Mouse (Mus musculus) intestine, postnatal 0 days (tissue): ENCODE results near the gene Pid1. TPM values are rescaled to one million over a fixed set of nuclear protein-coding genes. Genes with fewer than 3 reads are reported as not detected.

Experiments used
- ATAC-seq: fragments of 200-750 bp; cut with Nextera tagmentation; 2 replicates; pipeline ENCODE4 v1.8.0; 2017; ENCODE audit warnings: mild to moderate bottlenecking, moderate TSS enrichment, moderate library complexity
- H3K27ac ChIP-seq: fragments of 300-500 bp; sonication (generic); 2 replicates; pipeline ENCODE4 v1.5.1; 2014; ENCODE audit warnings: mild to moderate bottlenecking, low read depth, low read length, moderate library complexity
- H3K27me3 ChIP-seq: fragments of 300-500 bp; sonication (generic); replicated peaks from 2 replicates; pipeline ENCODE4 v1.6.1; 2014; ENCODE audit warnings: low read length, mixed read lengths; ENCODE audit not compliant: control insufficient read depth, insufficient read depth
- H3K36me3 ChIP-seq: fragments of 300-500 bp; sonication (generic); 2 replicates; pipeline ENCODE4 v1.6.1; 2014; ENCODE audit warnings: mild to moderate bottlenecking, moderate library complexity; ENCODE audit not compliant: control insufficient read depth, insufficient read depth
- H3K4me1 ChIP-seq: fragments of 300-500 bp; sonication (generic); replicated peaks from 2 replicates; pipeline ENCODE4 v1.6.1; 2014; ENCODE audit warnings: antibody characterized with exemption, low read length, mixed read lengths; ENCODE audit not compliant: control insufficient read depth, insufficient read depth
- H3K4me2 ChIP-seq: fragments of 300-500 bp; sonication (generic); replicated peaks from 2 replicates; pipeline ENCODE4 v1.6.1; 2014; ENCODE audit warnings: low read depth, mild to moderate bottlenecking, moderate library complexity
- H3K4me3 ChIP-seq: fragments of 300-500 bp; sonication (generic); 2 replicates; pipeline ENCODE4 v1.5.1; 2014; ENCODE audit warnings: low read depth, low read length
- H3K9ac ChIP-seq: fragments of 300-500 bp; sonication (generic); 2 replicates; pipeline ENCODE4 v1.6.1; 2014; ENCODE audit warnings: mild to moderate bottlenecking, low read depth, low read length
- H3K9me3 ChIP-seq: fragments of 300-500 bp; sonication (generic); 2 replicates; pipeline ENCODE4 v1.6.1; 2016; ENCODE audit warnings: mixed run types; ENCODE audit not compliant: control insufficient read depth
- CTCF ChIP-seq: sonication (generic); IDR thresholded peaks from 2 replicates; pipeline ENCODE4 v1.5.1; 2016; ENCODE audit warnings: low read depth, mild to moderate bottlenecking, control low read depth, antibody characterized with exemption, moderate library complexity
- WGBS: fragments of 180-500 bp; shearing (Covaris S2); extraction: QIAGEN DNeasy Blood & Tissue Kit; methylation state at CpG from one replicate; pipeline ENCODE4 v1.1.7; 2014; 5-methylcytosine and 5-hydroxymethylcytosine counted together
- polyA plus RNA-seq: library from polyadenylated mRNA; unstranded; fragments of >200 nt; fragmentation: Nextera tagmentation; extraction: Ambion mirVana; gene quantifications from 2 replicates; pipeline ENCODE4 v1.2.1, GENCODE M21; 2015

The Pid1 gene
- polyA plus RNA-seq, 1 experiment from 2014 or later = 35.1 TPM

DNA sequence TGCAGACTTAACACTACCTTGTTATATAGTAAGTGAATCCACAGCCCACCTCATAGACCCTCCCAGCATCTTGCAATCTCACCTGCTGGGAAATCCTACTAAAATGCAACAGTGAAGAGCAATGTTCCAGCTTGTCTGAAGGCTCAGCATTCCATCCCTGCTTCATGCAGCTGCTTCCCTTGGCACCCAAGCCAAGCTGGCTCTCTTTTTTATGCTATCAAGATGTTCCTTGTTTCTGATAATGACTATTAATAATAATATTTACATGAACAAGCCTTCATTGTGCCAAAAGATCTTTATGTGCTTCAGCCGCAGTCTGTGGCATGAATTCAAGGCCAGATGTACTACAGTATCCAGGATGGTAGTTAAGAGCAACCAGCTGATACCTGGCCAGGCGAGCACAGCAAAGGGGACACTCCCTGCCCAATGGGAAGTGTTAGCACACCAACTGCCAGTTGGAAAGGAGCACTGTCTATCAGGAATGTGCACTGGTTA, 54.0 kb downstream of the Pid1 start:
- Histone ChIP-seq H3K36me3 (no peaks in the 10 kb centered on the region), H3K4me2 (no peak overlapping the region), H3K27ac (no peak overlapping the region), H3K4me3 (no peak overlapping the region), H3K9me3 (no peaks in the 10 kb centered on the region), H3K9ac (no peak overlapping the region), H3K27me3 (no peaks in the 10 kb centered on the region), H3K4me1 (no peaks in the 10 kb centered on the region)
- TF ChIP-seq CTCF = no peak
- ATAC-seq = no peak
- 52% methylated on average over 2 of the region's 2 CpGs for WGBS

DNA sequence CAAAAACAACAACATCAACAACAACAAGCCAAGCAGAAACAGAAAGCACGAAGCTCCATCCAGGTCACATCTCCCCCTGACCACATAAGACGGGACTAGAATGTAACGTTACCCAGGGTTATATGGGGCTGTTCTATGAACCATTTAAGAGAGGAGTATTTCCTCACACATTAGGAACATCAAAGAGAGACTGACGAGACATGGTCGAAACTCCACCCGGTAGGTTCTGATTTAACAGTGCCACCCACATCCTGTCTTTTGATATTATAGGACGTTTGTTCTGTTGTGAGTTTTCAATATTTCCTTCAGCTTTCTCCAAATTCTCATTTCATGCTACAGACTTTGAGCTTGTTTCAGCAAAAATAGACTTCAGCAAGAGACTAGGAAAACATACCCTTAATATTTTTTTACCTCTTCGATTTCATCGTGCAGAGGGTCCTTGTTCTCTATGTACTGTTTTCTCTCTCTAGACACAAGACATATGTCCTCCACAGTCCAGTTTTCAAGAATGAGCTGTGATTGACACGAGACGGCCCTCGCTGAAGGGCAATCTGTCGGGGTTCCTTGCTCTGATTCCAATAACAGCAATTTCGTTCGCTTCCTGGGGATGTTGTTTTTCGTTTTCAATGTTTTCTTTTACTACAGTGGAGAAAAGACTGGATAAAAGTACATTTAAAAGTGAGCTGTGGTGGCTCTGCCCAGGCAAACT, 58.1 kb downstream of the Pid1 start:
- H3K9ac ChIP-seq = no peak overlapping the region
- no peak overlapping the region for H3K4me3 ChIP-seq
- no peak overlapping the region for H3K27ac ChIP-seq
- H3K36me3 ChIP-seq = no peaks in the 10 kb centered on the region
- no peaks in the 10 kb centered on the region for H3K9me3 ChIP-seq
- no peak for ATAC-seq
- no peaks in the 10 kb centered on the region for H3K4me1 ChIP-seq
- H3K27me3 ChIP-seq = no peaks in the 10 kb centered on the region
- WGBS = 85% methylated on average over 16 of the region's 16 CpGs
- H3K4me2 ChIP-seq = no peak overlapping the region
- TF ChIP-seq CTCF = no peak

DNA sequence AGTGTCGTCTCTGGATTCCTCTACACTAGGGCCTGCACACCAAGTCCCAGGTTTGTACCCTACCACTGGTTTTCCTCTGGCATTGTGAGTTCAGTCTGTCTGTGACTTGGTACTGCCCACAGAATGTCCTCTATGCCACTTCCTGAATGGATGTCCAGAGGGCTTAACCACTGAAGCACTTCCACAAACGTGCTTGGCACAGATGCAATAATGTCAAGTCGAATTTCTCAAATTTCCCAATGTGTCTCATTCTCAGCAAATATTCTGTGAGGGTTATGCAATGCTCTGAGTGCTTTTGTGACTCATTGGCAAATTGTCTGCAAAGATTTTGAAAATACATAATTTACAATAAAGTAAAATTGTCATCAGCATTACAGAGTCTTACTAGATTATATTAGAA, 61.2 kb downstream of the Pid1 start:
- no peak overlapping the region for H3K4me3 ChIP-seq
- no peaks in the 10 kb centered on the region for H3K9me3 ChIP-seq
- H3K4me1 ChIP-seq = no peaks in the 10 kb centered on the region
- H3K9ac ChIP-seq = no peak overlapping the region
- H3K4me2 ChIP-seq = no peak overlapping the region
- H3K27ac ChIP-seq = no peak overlapping the region
- no peak for ATAC-seq
- no peaks in the 10 kb centered on the region for H3K36me3 ChIP-seq
- TF ChIP-seq CTCF = no peak
- WGBS = 84% methylated on average over 3 of the region's 3 CpGs
- no peaks in the 10 kb centered on the region for H3K27me3 ChIP-seq

DNA sequence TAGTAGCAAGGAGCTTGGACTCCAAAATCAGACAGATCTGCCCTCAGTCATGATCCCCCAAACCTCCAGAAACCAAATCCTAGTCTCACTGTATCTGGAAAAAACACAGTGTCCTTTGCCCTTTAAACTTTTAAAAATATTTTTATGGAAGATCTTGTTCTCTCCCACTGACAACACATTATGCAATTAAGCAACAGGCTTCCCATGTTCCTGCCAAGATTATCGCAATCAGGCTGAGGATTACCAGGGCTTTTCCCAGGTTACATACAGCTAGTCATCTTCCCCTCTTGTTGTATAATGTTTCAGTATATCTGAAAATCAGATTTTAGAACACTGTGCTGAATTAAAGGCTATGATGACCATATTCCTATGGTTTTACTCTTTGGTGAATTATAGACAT, 64.3 kb downstream of the Pid1 start:
- no peak overlapping the region for H3K4me3 ChIP-seq
- 93% methylated on average over 1 of the region's 1 CpGs for WGBS
- ATAC-seq = no peak
- no peak overlapping the region for H3K4me2 ChIP-seq
- H3K4me1 ChIP-seq = no peaks in the 10 kb centered on the region
- no peaks in the 10 kb centered on the region for H3K27me3 ChIP-seq
- TF ChIP-seq CTCF = no peak
- no peak overlapping the region for H3K27ac ChIP-seq
- no peaks in the 10 kb centered on the region for H3K9me3 ChIP-seq
- H3K9ac ChIP-seq = no peak overlapping the region
- H3K36me3 ChIP-seq = no peaks in the 10 kb centered on the region

DNA sequence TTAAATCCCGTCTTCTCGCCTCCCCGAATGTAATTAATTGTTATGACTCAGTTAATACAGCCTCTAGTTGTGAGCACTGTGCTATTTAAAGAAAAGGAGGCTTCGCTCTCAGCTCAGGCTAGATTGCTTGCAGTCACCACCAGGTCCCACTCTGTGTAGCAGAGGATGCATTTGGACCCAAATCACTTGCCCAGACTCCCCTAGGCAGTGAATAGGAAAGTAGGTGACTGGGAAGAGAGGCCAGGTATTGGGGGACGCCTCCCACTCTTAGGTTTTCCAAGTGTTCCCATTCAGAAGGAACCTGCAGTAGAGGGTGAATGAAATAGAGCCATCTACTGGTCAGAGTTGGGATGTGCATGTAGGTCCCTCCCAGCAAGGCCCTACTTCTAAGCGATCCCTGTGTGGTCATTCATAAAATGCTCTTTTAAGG, 77.3 kb downstream of the Pid1 start:
- WGBS = 31% methylated on average over 6 of the region's 6 CpGs
- no peak for ATAC-seq
- Histone ChIP-seq H3K27me3 (no peaks in the 10 kb centered on the region), H3K36me3 (no peaks in the 10 kb centered on the region), H3K9me3 (no peaks in the 10 kb centered on the region), H3K4me2 (no peak overlapping the region), H3K4me3 (no peak overlapping the region), H3K4me1 (no peaks in the 10 kb centered on the region), H3K9ac (no peak overlapping the region), H3K27ac (no peak overlapping the region)
- TF ChIP-seq CTCF = peak; percentile 85

DNA sequence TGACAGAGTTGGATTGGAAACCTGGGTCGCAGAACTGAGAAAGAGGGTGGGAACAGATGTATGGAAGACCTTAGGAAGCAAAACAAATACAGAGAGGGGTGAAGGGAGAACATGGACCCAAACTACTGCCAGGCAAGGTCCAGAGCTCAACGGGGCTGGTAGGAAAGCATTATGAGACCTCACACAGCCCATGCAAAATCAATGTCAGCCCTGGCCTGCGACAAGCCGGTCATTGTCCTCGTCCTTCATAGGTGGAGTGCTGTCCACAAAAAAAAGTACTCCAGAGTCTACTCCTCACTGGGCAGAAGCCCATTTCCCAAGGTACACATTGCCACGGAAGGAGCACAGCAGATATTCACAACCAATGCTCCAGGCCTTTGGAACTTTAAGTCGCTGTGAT, 78.4 kb downstream of the Pid1 start:
- Histone ChIP-seq H3K9ac (no peak overlapping the region), H3K27me3 (no peaks in the 10 kb centered on the region), H3K36me3 (no peaks in the 10 kb centered on the region), H3K27ac (no peak overlapping the region), H3K9me3 (no peaks in the 10 kb centered on the region), H3K4me3 (no peak overlapping the region), H3K4me1 (no peaks in the 10 kb centered on the region), H3K4me2 (no peak overlapping the region)
- WGBS = 90% methylated on average over 7 of the region's 7 CpGs
- no peak for TF ChIP-seq CTCF
- no peak for ATAC-seq
